ENCODE assay signal across 8 mouse cellular contexts in the genomic region with DNA sequence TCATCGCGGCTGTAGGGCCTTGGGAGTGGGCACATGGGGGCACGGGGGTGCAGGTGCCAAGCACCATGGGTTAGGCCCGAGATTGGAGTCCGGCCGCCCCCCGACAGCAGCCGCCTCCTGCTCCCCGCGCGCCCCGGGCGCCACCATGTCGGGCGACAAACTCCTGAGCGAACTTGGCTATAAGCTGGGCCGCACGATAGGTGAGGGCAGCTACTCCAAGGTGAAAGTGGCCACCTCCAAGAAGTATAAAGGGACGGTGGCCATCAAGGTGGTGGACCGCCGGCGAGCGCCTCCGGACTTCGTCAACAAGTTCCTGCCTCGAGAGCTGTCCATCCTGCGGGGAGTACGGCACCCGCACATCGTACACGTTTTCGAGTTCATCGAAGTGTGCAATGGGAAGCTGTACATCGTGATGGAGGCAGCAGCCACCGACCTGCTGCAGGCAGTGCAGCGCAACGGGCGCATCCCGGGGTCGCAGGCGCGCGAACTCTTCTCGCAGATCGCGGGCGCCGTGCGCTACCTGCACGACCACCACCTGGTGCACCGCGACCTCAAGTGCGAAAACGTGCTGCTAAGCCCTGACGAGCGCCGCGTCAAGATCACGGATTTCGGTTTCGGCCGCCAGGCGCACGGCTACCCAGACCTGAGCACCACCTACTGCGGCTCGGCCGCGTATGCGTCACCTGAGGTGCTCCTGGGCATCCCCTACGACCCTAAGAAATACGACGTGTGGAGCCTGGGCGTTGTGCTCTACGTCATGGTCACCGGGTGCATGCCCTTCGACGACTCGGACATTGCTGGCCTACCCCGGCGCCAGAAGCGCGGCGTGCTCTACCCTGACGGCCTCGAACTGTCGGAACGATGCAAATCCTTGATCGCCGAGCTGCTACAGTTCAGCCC. TPM values are rescaled to one million over a fixed set of nuclear protein-coding genes. Genes with fewer than 3 reads are reported as not detected.
DNase-seq lines count a peak whose midpoint lies in the region; ATAC-seq and TF ChIP-seq lines count a peak whose summit lies in the region.

A gene (plus strand): TSS at position 22 of the 900 bp plus-strand sequence.
A gene (minus strand): TSS at position 396 of the 900 bp plus-strand sequence.
A gene (minus strand): TSS at position 550 of the 900 bp plus-strand sequence.

- peak within 1 kb of the TSS; percentile 96 for H3K4me2 ChIP-seq in forebrain, embryonic 14.5 days (ENCODE audit: low read length)
- peak within 1 kb of the TSS; percentile 96 for H3K4me2 ChIP-seq in limb, embryonic 12.5 days
- H3K4me2 ChIP-seq in midbrain, embryonic 15.5 days = peak within 1 kb of the TSS; percentile 99

- H3K36me3 ChIP-seq in forebrain, embryonic 14.5 days (ENCODE audit: control insufficient read depth, insufficient read depth, low read length) = peaks cover 11% of the 10 kb centered on the region
- peaks cover 31% of the 10 kb centered on the region for H3K36me3 ChIP-seq in limb, embryonic 12.5 days
- H3K36me3 ChIP-seq in midbrain, embryonic 15.5 days (replicated peaks) = no peaks in the 10 kb centered on the region
- no peaks in the 10 kb centered on the region for H3K36me3 ChIP-seq in thymus, adult 2 months (ENCODE audit: control insufficient read depth, insufficient read depth, low read length)

- intact Hi-C loops in left cerebral cortex, adult 2 months (cut with DNase I) = loop anchor here (2.0 kb wide), 1 partner anchor 20 kb away; no protein-coding TSS in a partner anchor

- no peak; the same call in 1 of the 2 replicates for TF ChIP-seq CTCF in left cerebral cortex, adult 2 months (IDR thresholded peaks at IDR 0.05)
- TF ChIP-seq CTCF in thymus, adult 2 months (IDR thresholded peaks at IDR 0.05; ENCODE audit: borderline replicate concordance, control insufficient read depth, extremely low read depth, insufficient read depth, low read length, poor library complexity) = 0 out of 2 replicates have a peak, but pooled peaks have one; percentile 23

- no peak for TF ChIP-seq POLR2A in thymus, adult 2 months (IDR thresholded peaks at IDR 0.05; ENCODE audit: control insufficient read depth, extremely low read depth, insufficient read depth, low read length, poor library complexity)

- peaks cover 16% of the 10 kb centered on the region for H3K4me1 ChIP-seq in forebrain, embryonic 14.5 days (ENCODE audit: control insufficient read depth, insufficient read depth, low read length)
- peaks cover 33% of the 10 kb centered on the region for H3K4me1 ChIP-seq in limb, embryonic 12.5 days (replicated peaks)
- peaks cover 46% of the 10 kb centered on the region for H3K4me1 ChIP-seq in midbrain, embryonic 15.5 days
- H3K4me1 ChIP-seq in thymus, adult 2 months (replicated peaks; ENCODE audit: control insufficient read depth, insufficient read depth, low read length) = peaks cover 2% of the 10 kb centered on the region

- peak; percentile 43 to 46 for DNase-seq in left cerebral cortex, adult 2 months (ENCODE audit: extremely low spot score in 1 of 2, low spot score in 2 of 2)
- DNase-seq in left cerebral cortex, adult 9 months (ENCODE audit: low spot score in 2 of 2) = no peak
- peak; percentile 36 for DNase-seq in c-Kit-negative CD71-positive TER-119-positive erythroid progenitor cells, embryonic 14.5 days (ENCODE audit: low read depth, low spot score)
- no peak for DNase-seq in forebrain, embryonic 14.5 days (ENCODE audit: low spot score)
- DNase-seq in induced T-regulatory cell, adult 2 months (ENCODE audit: low read depth) = peak; percentile 88
- peak; percentile 54 for DNase-seq in thymus, adult 2 months

- 9% methylated on average over 89 of the region's 89 CpGs for WGBS in forebrain, embryonic 14.5 days
- 5% methylated on average over 89 of the region's 89 CpGs for WGBS in limb, embryonic 12.5 days
- 5% methylated on average over 89 of the region's 89 CpGs for WGBS in midbrain, embryonic 15.5 days
- WGBS in thymus, adult 2 months = 6% methylated on average over 89 of the region's 89 CpGs

- H3K27me3 ChIP-seq in forebrain, embryonic 14.5 days (replicated peaks; ENCODE audit: control insufficient read depth, insufficient read depth, low read length) = no peaks in the 10 kb centered on the region
- no peaks in the 10 kb centered on the region for H3K27me3 ChIP-seq in limb, embryonic 12.5 days
- H3K27me3 ChIP-seq in midbrain, embryonic 15.5 days (replicated peaks) = no peaks in the 10 kb centered on the region
- H3K27me3 ChIP-seq in thymus, adult 2 months (ENCODE audit: control insufficient read depth, insufficient read depth, low read length) = no peaks in the 10 kb centered on the region

- H3K9ac ChIP-seq in forebrain, embryonic 14.5 days (ENCODE audit: low read length) = peak within 1 kb of the TSS; percentile 70
- peak within 1 kb of the TSS; percentile 78 for H3K9ac ChIP-seq in limb, embryonic 12.5 days (replicated peaks)
- peak within 1 kb of the TSS; percentile 73 for H3K9ac ChIP-seq in midbrain, embryonic 15.5 days

- no peaks in the 10 kb centered on the region for H3K9me3 ChIP-seq in forebrain, embryonic 14.5 days (replicated peaks; ENCODE audit: control insufficient read depth, low read length)
- no peaks in the 10 kb centered on the region for H3K9me3 ChIP-seq in limb, embryonic 12.5 days
- no peaks in the 10 kb centered on the region for H3K9me3 ChIP-seq in midbrain, embryonic 15.5 days

- ATAC-seq in forebrain, embryonic 14.5 days = peak; percentile 1
- ATAC-seq in limb, embryonic 12.5 days (ENCODE audit: insufficient number of reproducible peaks, insufficient read depth, low FRiP score, low TSS enrichment, low read depth) = peak; percentile 9; the same call in 1 of the 2 replicates
- peak; percentile 57 for ATAC-seq in midbrain, embryonic 15.5 days (replicated peaks)

- peak within 1 kb of the TSS; percentile 87 for H3K4me3 ChIP-seq in left cerebral cortex, adult 2 months
- peak within 1 kb of the TSS; percentile 62 for H3K4me3 ChIP-seq in forebrain, embryonic 14.5 days (ENCODE audit: low read depth, low read length)
- peak within 1 kb of the TSS; percentile 68 for H3K4me3 ChIP-seq in limb, embryonic 12.5 days (replicated peaks)
- H3K4me3 ChIP-seq in midbrain, embryonic 15.5 days = peak within 1 kb of the TSS; percentile 86
- peak within 1 kb of the TSS; percentile 87 for H3K4me3 ChIP-seq in thymus, adult 2 months (ENCODE audit: control insufficient read depth, insufficient read depth, low read length)

- H3K27ac ChIP-seq in left cerebral cortex, adult 2 months = peak within 1 kb of the TSS; percentile 98
- peak within 1 kb of the TSS; percentile 85 for H3K27ac ChIP-seq in forebrain, embryonic 14.5 days (ENCODE audit: low read depth, low read length)
- H3K27ac ChIP-seq in limb, embryonic 12.5 days = peak within 1 kb of the TSS; percentile 94
- peak within 1 kb of the TSS; percentile 89 for H3K27ac ChIP-seq in midbrain, embryonic 15.5 days
- H3K27ac ChIP-seq in thymus, adult 2 months (ENCODE audit: control insufficient read depth, insufficient read depth, low read length) = peak within 1 kb of the TSS; percentile 63

RNA-seq across cellular contexts. Expression of the first gene that starts in this region (rescaled TPM):
- under 1 TPM in 1 of 2 experiments, not detected in 1; 0.25 TPM for total RNA-seq in left cerebral cortex, adult 2 months (2021)
- 2.5 and 3.1 TPM in 2 replicates for polyA plus RNA-seq in forebrain, embryonic 14.5 days (2014; fragmentation: Nextera tagmentation; extraction: Ambion mirVana)
- 6.2 and 7.3 TPM in 2 replicates for polyA plus RNA-seq in limb, embryonic 12.5 days (2016; fragmentation: Nextera tagmentation; extraction: Ambion mirVana)
- 4.5 and 4.7 TPM in 2 replicates for polyA plus RNA-seq in midbrain, embryonic 15.5 days (2015; fragmentation: Nextera tagmentation; extraction: Ambion mirVana)
- 1.3 and 1.8 TPM in 2 replicates for polyA plus RNA-seq in thymus, adult 2 months (2012; rRNA removed)

RNA-seq across cellular contexts. Expression of the second gene that starts in this region (rescaled TPM):
- total RNA-seq in left cerebral cortex, adult 2 months (2021) = 100 to 1,000 TPM; 145 to 146 TPM
- polyA plus RNA-seq in forebrain, embryonic 14.5 days (2014; fragmentation: Nextera tagmentation; extraction: Ambion mirVana) = 180 and 216 TPM in 2 replicates
- 171 and 172 TPM in 2 replicates for polyA plus RNA-seq in limb, embryonic 12.5 days (2016; fragmentation: Nextera tagmentation; extraction: Ambion mirVana)
- 171 and 172 TPM in 2 replicates for polyA plus RNA-seq in midbrain, embryonic 15.5 days (2015; fragmentation: Nextera tagmentation; extraction: Ambion mirVana)
- 120 and 150 TPM in 2 replicates for polyA plus RNA-seq in thymus, adult 2 months (2012; rRNA removed)

RNA-seq across cellular contexts. Expression of the third gene that starts in this region (rescaled TPM):
- total RNA-seq in left cerebral cortex, adult 2 months (2021) = 10 to 100 TPM; 25.8 to 30.7 TPM
- polyA plus RNA-seq in forebrain, embryonic 14.5 days (2014; fragmentation: Nextera tagmentation; extraction: Ambion mirVana) = 9.9 and 10.0 TPM in 2 replicates
- polyA plus RNA-seq in limb, embryonic 12.5 days (2016; fragmentation: Nextera tagmentation; extraction: Ambion mirVana) = 6.0 and 7.4 TPM in 2 replicates
- polyA plus RNA-seq in midbrain, embryonic 15.5 days (2015; fragmentation: Nextera tagmentation; extraction: Ambion mirVana) = 9.6 and 12.2 TPM in 2 replicates
- 8.0 and 11.7 TPM in 2 replicates for polyA plus RNA-seq in thymus, adult 2 months (2012; rRNA removed)

Comparison
In these comparisons a context has a peak if more than half of its experiments do, and no peak if none do; other contexts are left out.
1. DNase-seq: peak in left cerebral cortex, adult 2 months (2 of 2), c-Kit-negative CD71-positive TER-119-positive erythroid progenitor cells, embryonic 14.5 days (single experiment), induced T-regulatory cell, adult 2 months (single experiment) and thymus, adult 2 months (single experiment); none in left cerebral cortex, adult 9 months (0 of 2) and forebrain, embryonic 14.5 days (single experiment).
2. ATAC-seq: peak in every context shown above with its lines; median percentile 57 in midbrain, embryonic 15.5 days; 9 in limb, embryonic 12.5 days; 1 in forebrain, embryonic 14.5 days.
3. Peak in every context shown above with its lines, with median percentiles within 50 percentile points of each other: H3K27ac ChIP-seq, H3K4me3 ChIP-seq, H3K4me2 ChIP-seq and H3K9ac ChIP-seq.